Mouse (Mus musculus) heart, postnatal 14 days (tissue): Measurements from ENCODE around the gene Hs3st6. TPM values are rescaled to one million over a fixed set of nuclear protein-coding genes. Genes with fewer than 3 reads are reported as not detected.
A peak's percentile ranks its signal among the peaks of the same experiment; 100 is the strongest.

ENCODE experiments used
- DNase-seq, 2 experiments: peaks; one replicate each; pipeline ENCODE4 v3.0.0; 2021 to 2022
- intact Hi-C: fragments of 180-260 bp; cut with DNase I; formaldehyde crosslinking; loops from one replicate; pipeline ENCODE4 v1.15.1; 2025
- total RNA-seq, 2 experiments: library from RNA; stranded (reverse); gene quantifications; 2 replicates each; pipeline ENCODE4 v1.2.3; 2021

The Hs3st6 gene
- total RNA-seq, 2 experiments from 2014 or later, result 0.29 TPM; not detected in 1

DNA sequence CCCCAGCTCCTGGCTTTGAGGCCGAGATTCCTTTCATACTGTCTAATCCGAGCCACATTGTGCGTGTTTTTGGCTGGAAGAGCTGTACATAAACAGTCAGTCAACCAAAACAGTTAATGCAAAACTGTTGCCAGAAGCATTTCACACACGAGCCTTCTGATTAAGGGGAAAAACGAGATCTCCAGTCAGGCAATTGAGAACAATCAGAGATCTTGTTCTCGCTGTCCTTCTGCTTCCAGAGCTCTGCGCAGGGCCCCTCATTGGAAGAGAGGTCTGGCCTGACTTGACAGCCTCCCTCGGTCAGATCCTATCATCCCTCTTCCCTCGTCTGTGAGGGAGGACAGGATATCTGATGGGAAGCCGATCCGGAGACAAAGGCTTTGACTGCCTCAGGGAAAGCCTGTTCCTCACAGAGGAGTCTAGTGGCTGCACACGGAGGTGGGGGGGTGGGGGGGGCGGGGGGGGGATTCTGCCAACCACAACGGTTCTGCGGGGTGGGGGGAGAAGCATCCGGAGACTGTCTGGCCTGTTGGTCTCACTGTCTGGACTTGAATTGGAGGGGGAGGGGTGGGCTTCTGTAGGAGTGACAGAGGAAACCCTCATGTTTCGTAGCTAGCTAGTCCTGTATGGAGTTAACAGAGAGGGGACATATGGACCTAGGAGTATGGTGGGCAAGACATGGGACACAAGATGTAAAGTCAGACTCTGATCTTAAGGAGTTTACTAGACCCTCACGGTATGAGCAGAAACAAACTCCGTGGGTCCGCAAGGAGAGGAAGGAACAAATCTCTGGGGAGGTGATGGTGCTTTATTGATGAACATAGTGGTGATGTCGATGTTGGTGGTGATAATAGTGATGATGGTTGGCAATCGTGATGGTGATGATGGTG, 12.5 kb downstream of the Hs3st6 start:
- no peak for DNase-seq
- intact Hi-C loops, result no loop called here

DNA sequence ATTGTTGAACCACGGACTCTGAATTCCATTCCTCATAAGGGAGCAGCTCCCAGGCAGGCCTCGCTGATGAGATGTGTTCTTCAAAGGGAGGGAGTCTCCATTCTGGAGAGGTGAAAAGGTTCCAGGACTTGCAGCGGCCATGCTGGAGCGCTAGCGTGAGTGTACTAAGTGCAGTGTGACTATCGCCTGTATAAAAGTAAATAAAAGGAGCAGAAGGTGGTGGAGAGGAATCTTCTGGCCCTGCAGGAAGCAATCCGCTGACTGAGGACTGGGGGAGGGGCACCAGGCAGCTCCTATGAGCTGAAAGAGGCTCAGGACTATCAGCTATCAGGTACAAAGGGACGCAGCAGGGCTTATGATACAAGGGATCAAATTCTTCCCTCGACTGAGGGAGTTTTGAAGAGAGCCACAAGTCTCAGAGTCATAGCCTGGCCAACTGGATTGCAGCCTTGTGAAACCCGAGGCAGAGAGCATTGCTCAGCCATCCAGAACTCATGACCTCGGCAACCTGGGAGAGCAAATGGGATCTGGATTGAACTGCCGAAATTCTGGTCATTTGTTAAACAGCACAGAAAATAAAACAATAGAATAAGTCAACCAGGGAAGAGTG, 13.6 kb downstream of the Hs3st6 start:
- intact Hi-C loops, result no loop called here
- no peak for DNase-seq

DNA sequence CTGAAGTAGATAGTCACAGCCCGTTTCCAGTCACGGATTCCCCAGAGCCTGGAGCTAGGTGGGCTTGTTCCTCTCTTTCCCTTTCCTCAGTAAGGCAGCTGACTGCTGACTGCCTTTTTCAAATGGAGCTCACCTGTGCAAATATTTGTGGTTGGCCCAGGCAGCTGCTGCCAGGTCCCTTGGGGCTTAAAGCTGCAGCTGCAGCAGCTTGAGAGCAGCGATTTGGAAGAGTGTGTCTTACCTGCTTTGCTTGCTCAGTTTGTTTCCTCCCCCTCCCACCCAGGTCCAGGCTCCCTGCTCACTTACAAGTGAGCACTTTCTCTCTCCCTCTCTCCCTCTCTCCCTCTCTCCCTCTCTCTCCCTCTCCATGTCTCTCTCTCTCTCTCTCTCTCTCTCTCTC, 16.4 kb downstream of the Hs3st6 start:
- intact Hi-C loops, result no loop called here
- no peak for DNase-seq

DNA sequence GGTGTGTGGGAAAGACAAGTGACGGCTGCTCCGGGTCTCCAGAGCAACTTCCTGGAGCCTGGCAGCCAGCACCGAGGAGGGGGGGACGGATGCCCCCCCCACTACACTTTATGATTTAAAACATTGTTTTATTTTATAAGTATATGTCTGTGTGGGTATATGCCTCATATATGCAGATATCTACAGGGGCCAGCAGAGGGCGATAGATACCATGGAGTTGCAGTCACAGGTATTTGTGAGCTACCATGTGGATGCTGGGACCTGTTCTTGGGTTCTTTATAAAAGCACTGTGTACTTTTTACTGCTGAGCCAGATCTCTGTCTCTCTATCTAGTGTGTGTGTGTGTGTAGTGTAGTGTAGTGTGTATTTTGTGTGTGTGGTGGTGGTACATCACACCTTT, 20.5 kb downstream of the Hs3st6 start:
- intact Hi-C loops, result no loop called here

DNA sequence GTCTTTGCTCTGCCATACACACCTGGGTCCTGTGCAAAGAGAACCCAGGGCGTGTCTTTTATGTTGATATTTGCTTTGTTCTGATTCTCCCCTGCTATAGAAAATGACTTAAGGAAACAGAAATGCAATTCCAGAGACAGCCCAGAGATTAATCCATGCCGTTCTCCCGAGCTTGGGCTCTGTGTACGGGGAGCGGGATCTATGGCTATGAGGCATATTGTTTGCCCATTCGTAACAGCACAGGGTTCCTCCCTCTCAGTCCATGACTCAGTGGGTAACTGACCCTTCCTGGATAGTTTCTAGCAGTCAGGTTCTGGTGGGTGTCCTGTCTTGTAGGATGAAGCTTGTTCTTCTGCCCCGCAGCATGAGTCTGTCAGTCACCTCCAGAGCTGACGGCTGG, 22.4 kb downstream of the Hs3st6 start:
- no peak for DNase-seq
- intact Hi-C loops, result no loop called here

More for the DNA sequence above, 20.5 kb downstream of the Hs3st6 start:
- no peak for DNase-seq

DNA sequence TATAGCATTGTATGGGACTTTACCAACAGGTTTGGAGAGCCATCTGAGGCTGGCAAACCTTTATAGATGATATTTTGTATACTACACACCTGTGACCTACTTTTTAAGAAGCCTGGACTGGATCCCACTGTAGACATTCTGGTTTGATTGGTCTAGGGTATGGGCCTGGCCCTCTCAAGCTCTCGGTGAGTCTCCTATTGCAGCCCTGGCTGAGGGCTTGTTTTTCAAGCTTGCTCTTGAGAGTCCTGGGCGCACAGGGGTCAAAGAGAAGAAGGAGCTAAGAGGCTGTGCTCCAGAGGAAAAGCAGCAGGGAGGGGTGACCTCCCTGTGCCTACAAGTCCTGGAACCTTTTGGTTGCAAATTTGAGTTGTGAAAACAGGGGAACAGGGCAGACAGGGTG, 24.3 kb downstream of the Hs3st6 start:
- intact Hi-C loops, result no loop called here
- no peak for DNase-seq

DNA sequence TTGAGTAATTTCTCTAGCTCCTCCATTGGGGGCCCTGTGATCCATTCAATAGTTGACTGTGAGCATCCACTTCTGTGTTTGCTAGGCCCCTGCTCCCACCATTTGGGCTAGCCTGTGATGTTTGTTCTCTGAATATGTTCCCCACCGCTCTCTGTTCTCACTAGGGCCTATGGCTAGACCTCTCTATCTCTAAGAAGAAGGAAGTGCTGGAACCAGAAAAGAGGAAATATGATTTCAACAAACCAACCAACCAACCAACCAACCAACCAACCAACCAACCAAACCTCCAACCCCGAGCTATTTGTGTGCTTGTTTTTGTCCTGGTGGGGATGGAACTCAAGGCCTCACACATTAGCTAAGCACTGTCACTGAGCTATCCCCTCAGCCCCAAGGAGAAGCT, 28.0 kb downstream of the Hs3st6 start:
- DNase-seq, result no peak
- intact Hi-C loops, result no loop called here

DNA sequence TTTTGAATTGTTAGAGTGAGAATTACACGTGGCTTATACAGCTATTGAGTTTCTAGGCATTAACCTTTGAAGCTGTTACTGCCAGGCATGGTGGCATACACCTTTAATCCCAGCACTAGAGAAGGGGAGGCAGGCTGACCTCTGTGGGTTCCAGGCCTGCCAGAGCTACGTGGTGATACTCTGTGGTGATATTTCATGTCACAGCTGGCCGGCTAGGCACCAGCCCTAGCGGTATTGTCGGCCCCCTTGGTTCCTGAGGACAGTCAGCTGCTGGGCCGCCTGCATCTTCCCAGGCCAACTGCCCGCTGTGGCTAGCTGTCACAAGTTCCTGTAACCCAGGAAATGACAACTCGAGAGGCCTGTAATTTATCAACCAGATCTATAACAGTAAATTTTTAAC, 39.4 kb downstream of the Hs3st6 start:
- no peak for DNase-seq
- intact Hi-C loops, result no loop called here

DNA sequence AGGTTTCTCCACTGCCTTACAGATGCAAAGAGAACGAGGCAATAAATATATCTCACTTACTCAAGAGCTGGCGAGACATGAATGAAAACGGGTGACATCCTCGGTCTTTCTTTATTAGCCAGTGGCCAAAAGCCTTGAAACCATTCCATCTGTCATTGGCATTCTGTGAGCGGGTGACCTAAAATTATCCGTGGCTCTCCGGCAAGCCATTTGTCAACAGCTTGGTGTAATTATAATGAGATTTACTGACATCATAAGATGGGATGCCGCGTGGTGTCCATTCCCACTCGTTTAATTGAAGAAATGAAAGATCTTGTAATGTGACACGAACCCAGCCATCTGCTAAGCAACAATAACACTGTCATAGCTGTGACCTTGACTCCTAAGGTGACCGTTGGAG, 42.0 kb downstream of the Hs3st6 start:
- DNase-seq, result no peak
- intact Hi-C loops, result no loop called here

DNA sequence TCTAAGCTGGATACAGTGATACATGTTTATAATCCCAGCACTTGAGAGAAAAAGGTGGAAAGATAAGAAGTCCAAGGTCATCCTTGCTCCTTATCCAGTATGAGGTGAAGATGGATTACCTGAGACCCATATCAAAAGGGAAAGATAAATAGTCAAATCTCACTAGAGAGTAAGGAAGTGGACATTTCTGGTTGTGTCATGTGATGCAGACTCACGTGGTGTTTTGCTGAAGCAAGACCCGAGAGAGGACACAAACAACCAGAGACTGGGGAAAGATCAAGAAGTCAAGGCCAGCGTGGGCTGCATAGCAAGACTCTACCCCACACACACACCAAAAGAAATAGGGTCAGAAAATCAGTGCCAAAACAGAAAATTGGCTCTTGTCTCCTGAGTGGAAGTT, 44.2 kb downstream of the Hs3st6 start:
- DNase-seq, result no peak
- intact Hi-C loops, result no loop called here

DNA sequence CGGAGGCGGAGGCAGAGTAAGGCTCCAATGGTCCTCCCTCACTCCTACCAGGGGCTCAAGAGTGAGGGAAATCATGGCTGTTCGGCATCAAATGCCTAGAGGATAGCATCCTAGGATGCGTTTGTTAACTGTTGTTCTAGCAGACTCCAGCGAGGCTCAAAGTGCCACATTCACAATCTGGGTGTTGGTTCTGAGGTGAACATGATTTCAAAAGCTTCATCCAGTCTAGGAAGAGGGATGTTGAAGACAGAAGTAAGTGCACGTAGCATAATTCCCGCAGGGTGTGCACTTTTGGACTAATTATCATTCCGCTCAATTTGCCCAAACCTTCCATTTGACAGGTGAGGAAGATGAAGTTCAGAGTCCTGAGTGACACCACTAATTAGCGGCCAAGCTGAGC, 45.4 kb downstream of the Hs3st6 start:
- intact Hi-C loops, result no loop called here
- DNase-seq, result no peak

DNA sequence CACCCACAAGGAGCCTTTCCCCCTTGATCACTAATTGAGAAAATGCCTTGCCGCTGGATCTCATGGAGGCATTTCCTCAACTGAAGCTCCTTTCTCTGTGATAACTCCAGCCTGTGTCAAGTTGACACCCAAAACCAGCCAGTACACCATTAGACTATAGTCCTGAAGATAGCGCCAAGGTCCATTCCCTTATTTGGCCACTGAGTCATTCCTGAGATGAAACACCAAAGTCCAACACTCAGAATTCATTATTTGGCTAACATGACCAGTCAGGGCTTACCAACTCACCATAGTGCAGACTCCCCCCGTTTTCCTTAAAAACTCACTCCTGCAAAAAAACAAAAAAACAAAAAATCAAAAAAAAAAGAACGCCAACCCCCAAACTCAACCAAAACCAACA, 46.7 kb downstream of the Hs3st6 start:
- intact Hi-C loops, result no loop called here
- DNase-seq, result no peak

DNA sequence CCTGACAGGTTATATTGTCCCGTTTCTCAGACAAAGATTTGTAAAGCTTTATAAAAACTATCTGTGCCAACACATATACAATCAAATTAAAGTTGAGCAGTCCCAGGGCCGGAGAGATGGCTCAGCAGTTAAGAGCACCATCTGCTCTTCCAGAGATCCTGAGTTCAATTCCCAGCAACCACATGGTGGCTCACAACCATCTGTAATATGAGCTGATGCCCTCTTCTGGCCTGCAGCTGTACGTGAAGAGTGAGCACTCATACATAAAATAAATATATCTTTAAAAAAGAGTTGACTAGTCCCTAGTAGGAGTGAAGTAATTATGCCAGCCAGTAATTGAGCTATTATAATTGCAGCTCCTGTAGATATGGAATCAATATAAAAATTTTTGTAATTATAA, 47.7 kb downstream of the Hs3st6 start:
- DNase-seq, result no peak
- intact Hi-C loops, result no loop called here

DNA sequence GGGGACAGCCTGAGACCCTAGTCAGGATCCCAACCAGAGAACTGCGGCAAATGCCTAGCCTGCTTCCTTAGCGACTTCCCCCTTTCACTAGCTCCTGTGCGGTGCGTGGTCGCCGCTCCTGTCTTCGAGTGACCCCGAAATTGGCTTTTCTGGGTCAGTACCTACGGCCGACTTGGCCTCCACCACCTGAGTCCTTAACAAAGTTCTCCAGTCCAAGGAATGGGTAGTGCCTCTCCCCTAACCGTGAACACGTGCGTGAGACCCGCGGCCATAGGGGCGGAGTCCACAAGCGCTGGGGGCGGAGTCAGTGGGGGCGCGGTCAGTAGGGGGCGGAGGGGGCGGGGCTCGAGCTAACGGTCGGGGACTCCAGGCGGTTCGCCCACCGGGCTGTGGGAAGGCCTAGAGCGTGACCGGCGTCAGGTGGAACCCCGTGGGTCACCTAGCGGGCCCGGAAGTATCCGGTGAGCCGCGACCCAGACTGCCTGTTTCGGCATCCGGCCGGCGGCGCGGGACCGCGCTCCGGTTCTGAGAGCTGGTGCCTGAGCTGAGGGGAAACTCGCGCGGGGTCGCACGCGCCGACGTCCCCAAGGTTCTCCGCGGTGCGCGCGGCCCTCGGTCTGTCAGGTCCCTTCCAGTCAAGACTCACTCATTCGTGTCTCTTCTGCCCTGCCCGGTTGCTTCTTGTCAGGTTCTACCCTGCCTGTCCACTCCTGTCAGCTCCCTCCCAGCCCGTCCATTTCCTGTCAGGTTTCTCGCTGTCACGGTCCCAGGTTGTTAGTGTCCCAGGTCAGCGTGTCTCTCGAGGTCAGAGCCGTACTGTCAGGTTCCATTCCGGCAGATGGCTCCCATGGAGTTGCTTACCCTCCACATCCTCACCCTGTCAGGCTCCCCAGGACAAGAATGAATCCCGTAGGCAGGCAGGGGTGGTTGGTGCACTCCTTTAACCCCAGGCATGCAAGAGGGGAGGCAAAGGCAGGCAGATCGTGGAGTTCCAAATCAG, 51.5 kb downstream of the Hs3st6 start, which contains the start of gene Meiob:
TSS of gene Meiob (plus strand) at position 338 of the 1,000 bp plus-strand sequence.
- intact Hi-C loops, result no loop called here
- DNase-seq, result peak; percentile 56 to 73

Other genes with a start within 250 kb of the Hs3st6 start
- gene Traf7, start 225.1 kb upstream of the Hs3st6 start, total RNA-seq, result 10 to 100 TPM; 57.2 to 65.5 TPM
- gene Rab26, start 218.8 kb upstream of the Hs3st6 start, total RNA-seq, result under 1 TPM; 0.19 to 0.34 TPM
- 10 to 100 TPM; 58.0 to 63.2 TPM for gene Pkd1, start 203.2 kb upstream of the Hs3st6 start, total RNA-seq
- gene Tsc2, start 120.4 kb upstream of the Hs3st6 start, total RNA-seq, result 10 to 100 TPM; 76.7 to 88.2 TPM
- gene Nthl1, start 120.3 kb upstream of the Hs3st6 start, total RNA-seq, result 1 to 10 TPM; 2.1 to 4.1 TPM
- 100 to 1,000 TPM; 134 TPM for gene Slc9a3r2, start 102.7 kb upstream of the Hs3st6 start, total RNA-seq
- gene Npw, start 94.5 kb upstream of the Hs3st6 start, total RNA-seq, result not detected
- gene Zfp598, start 83.3 kb upstream of the Hs3st6 start, total RNA-seq, result 10 to 100 TPM; 20.2 to 21.6 TPM
- gene Syngr3, start 63.0 kb upstream of the Hs3st6 start, total RNA-seq, result under 1 TPM in 1 of 2 experiments, not detected in 1; 0.12 TPM
- 10 to 100 TPM; 15.9 to 16.2 TPM for gene Gfer, start 56.8 kb upstream of the Hs3st6 start, total RNA-seq
- 1 to 10 TPM in 1 of 2 experiments, under 1 TPM in 1; 0.96 to 1.0 TPM for gene Noxo1, start 56.8 kb upstream of the Hs3st6 start, total RNA-seq
- 10 to 100 TPM; 16.8 to 19.5 TPM for gene Tbl3, start 45.3 kb upstream of the Hs3st6 start, total RNA-seq
- not detected for gene Rnf151, start 34.9 kb upstream of the Hs3st6 start, total RNA-seq
- 100 to 1,000 TPM; 673 to 751 TPM for gene Rps2, start 34.9 kb upstream of the Hs3st6 start, total RNA-seq
- gene Ndufb10, start 28.5 kb upstream of the Hs3st6 start, total RNA-seq, result 100 to 1,000 TPM; 939 to 954 TPM
- 100 to 1,000 TPM; 186 to 197 TPM for gene Rpl3l, start 25.2 kb upstream of the Hs3st6 start, total RNA-seq
- gene Msrb1, start 16.3 kb upstream of the Hs3st6 start, total RNA-seq, result 100 to 1,000 TPM; 214 TPM
- gene Meiob, start 51.3 kb downstream of the Hs3st6 start, total RNA-seq, result not detected
- 100 to 1,000 TPM; 109 to 122 TPM for gene Hagh, start 87.2 kb downstream of the Hs3st6 start, total RNA-seq
- gene Fahd1, start 97.4 kb downstream of the Hs3st6 start, total RNA-seq, result 10 to 100 TPM; 70.8 to 78.1 TPM
- gene Igfals, start 113.0 kb downstream of the Hs3st6 start, total RNA-seq, result 1 to 10 TPM; 8.3 to 8.4 TPM
- gene Nubp2, start 133.4 kb downstream of the Hs3st6 start, total RNA-seq, result 10 to 100 TPM; 19.9 to 21.8 TPM
- gene Spsb3, start 133.7 kb downstream of the Hs3st6 start, total RNA-seq, result 10 to 100 TPM; 32.4 to 39.3 TPM
- gene Eme2, start 142.1 kb downstream of the Hs3st6 start, total RNA-seq, result 10 to 100 TPM; 17.5 to 17.9 TPM
- 100 to 1,000 TPM; 108 to 115 TPM for gene Mrps34, start 142.1 kb downstream of the Hs3st6 start, total RNA-seq
- gene Nme3, start 143.5 kb downstream of the Hs3st6 start, total RNA-seq, result 10 to 100 TPM; 41.5 to 43.7 TPM
- 10 to 100 TPM; 66.2 to 70.4 TPM for gene Mapk8ip3, start 184.0 kb downstream of the Hs3st6 start, total RNA-seq
- 10 to 100 TPM in 1 of 2 experiments, 1 to 10 TPM in 1; 7.5 to 11.1 TPM for gene Jpt2, start 207.7 kb downstream of the Hs3st6 start, total RNA-seq